Comparison of ENCODE assay signal across 7 mouse cellular contexts in genomic region chr10:126928011-126928818, GRCm38 (mm10). TPM values are rescaled to one million over a fixed set of nuclear protein-coding genes. Genes with fewer than 3 reads are reported as not detected.
DNase-seq lines count a peak whose midpoint lies in the region; ATAC-seq and TF ChIP-seq lines count a peak whose summit lies in the region.

No protein-coding gene starts in this region.

- peak overlapping the region; percentile 99 for H3K27ac ChIP-seq in cortical plate, adult 2 months (ENCODE audit: insufficient read depth, low read length)
- peak overlapping the region; percentile 95 for H3K27ac ChIP-seq in intestine, embryonic 15.5 days

- peak; percentile 35; the same call in 1 of the 2 replicates for TF ChIP-seq CTCF in cortical plate, adult 2 months (IDR thresholded peaks at IDR 0.05; ENCODE audit: extremely low read depth, insufficient read depth, low read length)

- no peaks in the 10 kb centered on the region for H3K36me3 ChIP-seq in intestine, embryonic 15.5 days
- H3K36me3 ChIP-seq in megakaryocyte, embryonic 14.5 days (replicated peaks; ENCODE audit: low read length): no peaks in the 10 kb centered on the region

- intact Hi-C loops in gastrocnemius, postnatal 14 days (cut with DNase I; ENCODE audit: low total_unique reads): loop anchor here (5.0 kb wide), 1 partner anchor 59 kb away; no protein-coding TSS in a partner anchor
- intact Hi-C loops in left cerebral cortex, postnatal 14 days (cut with DNase I): loop anchor here (2.0 kb wide), 1 partner anchor 51 kb away; the partner anchor contains the start of gene Ctdsp2

- peak; percentile 64 for TF ChIP-seq POLR2A in cortical plate, adult 2 months (IDR thresholded peaks at IDR 0.05; ENCODE audit: extremely low read depth, insufficient read depth, low read length)

- peak overlapping the region; percentile 89 for H3K4me2 ChIP-seq in intestine, embryonic 15.5 days (replicated peaks)

- H3K4me1 ChIP-seq in cortical plate, adult 2 months (ENCODE audit: control insufficient read depth, insufficient read depth, low read length): peaks cover 10% of the 10 kb centered on the region
- H3K4me1 ChIP-seq in intestine, embryonic 15.5 days (replicated peaks): peaks cover 46% of the 10 kb centered on the region
- peaks cover 15% of the 10 kb centered on the region for H3K4me1 ChIP-seq in megakaryocyte, embryonic 14.5 days

- no peaks in the 10 kb centered on the region for H3K9me3 ChIP-seq in intestine, embryonic 15.5 days
- peaks cover 4% of the 10 kb centered on the region; the same call in 1 of the 2 replicates for H3K9me3 ChIP-seq in megakaryocyte, embryonic 14.5 days

- DNase-seq in adrenal gland, postnatal 14 days: peak; percentile 93
- DNase-seq in gastrocnemius, postnatal 14 days: peak; percentile 91
- DNase-seq in left cerebral cortex, postnatal 14 days (ENCODE audit: low spot score in 2 of 2): peak; percentile 79 to 82
- peak; percentile 90 for DNase-seq in right cerebral cortex, postnatal 4 days

- peak overlapping the region; percentile 65 for H3K9ac ChIP-seq in intestine, embryonic 15.5 days

- H3K27me3 ChIP-seq in intestine, embryonic 15.5 days (replicated peaks): no peaks in the 10 kb centered on the region
- peaks cover 64% of the 10 kb centered on the region for H3K27me3 ChIP-seq in megakaryocyte, embryonic 14.5 days (replicated peaks)

- WGBS in intestine, embryonic 15.5 days: under 1% methylated on average over 39 of the region's 39 CpGs

- ATAC-seq in intestine, embryonic 15.5 days: peak; percentile 88

- H3K4me3 ChIP-seq in cortical plate, adult 2 months (ENCODE audit: insufficient read depth, low read length): peak overlapping the region; percentile 30
- H3K4me3 ChIP-seq in intestine, embryonic 15.5 days (replicated peaks): peak overlapping the region; percentile 47
- H3K4me3 ChIP-seq in megakaryocyte, embryonic 14.5 days (replicated peaks): peak overlapping the region; percentile 87

RNA-seq across cellular contexts. Expression of gene Atp23, which starts 27.1 kb away (rescaled TPM):
- total RNA-seq in adrenal gland, postnatal 14 days (2021): 7.1 and 8.9 TPM in 2 replicates
- polyA plus RNA-seq in cortical plate, adult 2 months (2012; rRNA removed): 10.3 and 10.4 TPM in 2 replicates
- 1 to 10 TPM; 1.6 to 2.9 TPM for total RNA-seq in gastrocnemius, postnatal 14 days (2021)
- polyA plus RNA-seq in intestine, embryonic 15.5 days (2015; fragmentation: Nextera tagmentation; extraction: Ambion mirVana): 17.0 and 17.2 TPM in 2 replicates
- total RNA-seq in left cerebral cortex, postnatal 14 days (2021): 10 to 100 TPM in 1 of 2 experiments, 1 to 10 TPM in 1; 7.7 to 11.3 TPM
- polyA plus RNA-seq in megakaryocyte, embryonic 14.5 days (2012; ENCODE audit: insufficient read depth, low replicate concordance): 6.8 and 13.8 TPM in 2 replicates

RNA-seq across cellular contexts. Expression of gene Ctdsp2, which starts 50.3 kb away (rescaled TPM):
- total RNA-seq in adrenal gland, postnatal 14 days (2021): 115 and 144 TPM in 2 replicates
- 76.5 TPM in 2 replicates for polyA plus RNA-seq in cortical plate, adult 2 months (2012; rRNA removed)
- total RNA-seq in gastrocnemius, postnatal 14 days (2021): 100 to 1,000 TPM in 1 of 2 experiments, 10 to 100 TPM in 1; 98.5 to 102 TPM
- 53.6 and 55.2 TPM in 2 replicates for polyA plus RNA-seq in intestine, embryonic 15.5 days (2015; fragmentation: Nextera tagmentation; extraction: Ambion mirVana)
- total RNA-seq in left cerebral cortex, postnatal 14 days (2021): 10 to 100 TPM; 69.6 to 75.1 TPM
- 27.8 and 40.9 TPM in 2 replicates for polyA plus RNA-seq in megakaryocyte, embryonic 14.5 days (2012; ENCODE audit: insufficient read depth, low replicate concordance)

Comparison
In these comparisons a context has a peak if more than half of its experiments do, and no peak if none do; other contexts are left out.
1. Peak in every context shown above with its lines: DNase-seq, ATAC-seq, H3K4me3 ChIP-seq and H3K27ac ChIP-seq.
2. H3K4me3 ChIP-seq: peak in every context shown above with its lines; median percentile 87 in megakaryocyte, embryonic 14.5 days; 47 in intestine, embryonic 15.5 days; 30 in cortical plate, adult 2 months.